Mouse (Mus musculus): ENCODE results near the gene Fancf.
A peak's percentile ranks its signal among the peaks of the same experiment; 100 is the strongest.

Gene Fancf

DNA sequence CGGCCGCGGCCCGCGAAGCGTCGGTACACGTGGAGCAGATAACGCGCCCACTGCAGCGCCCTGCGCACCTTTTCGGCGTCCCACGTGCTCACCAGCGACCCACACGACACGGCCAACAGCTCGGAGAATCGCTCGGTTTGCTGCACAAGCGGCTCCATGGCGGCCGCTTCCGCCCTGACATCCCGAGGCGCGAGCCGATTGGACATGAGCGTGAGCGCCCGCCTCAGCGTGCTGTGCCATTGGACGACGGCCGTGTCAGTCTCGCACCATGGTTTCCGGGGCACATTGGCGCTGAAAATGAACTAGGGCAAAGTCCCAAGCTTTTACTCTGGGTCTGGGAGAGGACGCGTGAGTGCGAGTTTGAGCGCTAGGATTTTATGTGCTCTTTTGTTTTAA is at the start of gene Fancf:
TSS of gene Fancf (minus strand) at position 171 of the 396 bp plus-strand sequence.
- DNase-seq (ENCODE audit: low spot score), result peak; percentile 96

GRCm38 (mm10) chr7:51899066-51899465 is 37.0 kb upstream of the Fancf start:
- DNase-seq (ENCODE audit: low spot score), result no peak

DNA sequence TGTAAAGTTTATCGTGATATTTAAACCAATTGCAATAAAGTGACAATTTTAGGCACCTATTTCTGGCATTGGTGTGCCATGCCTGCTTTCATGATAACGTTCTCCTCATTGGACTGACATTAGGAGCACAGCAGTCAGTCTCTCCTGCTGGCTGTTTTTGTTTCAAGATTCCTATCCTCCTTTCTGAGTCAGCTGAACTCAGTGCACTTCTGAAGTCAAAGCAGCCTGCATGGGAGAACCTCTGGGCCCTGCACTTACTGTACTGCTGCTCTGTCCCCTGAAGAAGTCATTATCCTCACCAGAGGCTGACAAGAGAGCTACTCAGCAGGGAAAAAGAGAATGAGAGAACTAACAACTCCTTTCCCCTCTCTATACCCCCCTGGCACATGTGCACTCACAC is 32.9 kb upstream of the Fancf start:
- no peak for DNase-seq (ENCODE audit: low spot score)

DNA sequence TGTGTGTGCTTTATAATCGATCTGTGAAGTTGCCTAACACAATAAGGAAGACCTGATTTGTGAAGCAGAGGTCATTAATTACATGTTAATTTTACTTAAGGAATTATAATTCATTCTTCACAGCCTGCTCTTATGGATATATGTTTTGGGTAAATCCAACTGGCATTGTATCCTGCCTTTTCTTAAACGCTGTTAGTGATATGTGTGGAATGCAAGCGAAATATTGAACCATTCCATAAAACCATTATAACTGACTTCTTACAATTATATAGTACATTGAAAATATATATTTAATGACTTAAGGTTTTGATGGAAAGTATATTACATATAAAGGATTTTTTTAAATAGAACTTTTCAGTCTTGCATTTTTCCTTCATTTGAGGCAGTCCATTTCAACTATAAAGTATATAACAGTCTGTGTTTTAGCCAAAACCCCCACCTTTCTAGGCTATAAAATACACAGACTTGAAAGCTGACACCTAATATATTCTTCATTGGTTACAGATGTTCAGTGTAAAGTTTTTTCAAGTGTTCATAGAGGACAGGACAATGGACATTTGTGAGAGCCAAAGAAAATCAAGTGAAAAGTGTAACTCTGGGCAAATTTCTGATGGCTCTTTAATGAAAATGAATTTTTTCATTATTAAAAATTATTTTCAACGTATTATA is 32.2 kb upstream of the Fancf start:
- DNase-seq (ENCODE audit: low spot score), result no peak

- no peak for DNase-seq (ENCODE audit: low spot score)
Observed at GRCm38 (mm10) chr7:51893008-51893407, 30.9 kb upstream of the Fancf start.

DNA sequence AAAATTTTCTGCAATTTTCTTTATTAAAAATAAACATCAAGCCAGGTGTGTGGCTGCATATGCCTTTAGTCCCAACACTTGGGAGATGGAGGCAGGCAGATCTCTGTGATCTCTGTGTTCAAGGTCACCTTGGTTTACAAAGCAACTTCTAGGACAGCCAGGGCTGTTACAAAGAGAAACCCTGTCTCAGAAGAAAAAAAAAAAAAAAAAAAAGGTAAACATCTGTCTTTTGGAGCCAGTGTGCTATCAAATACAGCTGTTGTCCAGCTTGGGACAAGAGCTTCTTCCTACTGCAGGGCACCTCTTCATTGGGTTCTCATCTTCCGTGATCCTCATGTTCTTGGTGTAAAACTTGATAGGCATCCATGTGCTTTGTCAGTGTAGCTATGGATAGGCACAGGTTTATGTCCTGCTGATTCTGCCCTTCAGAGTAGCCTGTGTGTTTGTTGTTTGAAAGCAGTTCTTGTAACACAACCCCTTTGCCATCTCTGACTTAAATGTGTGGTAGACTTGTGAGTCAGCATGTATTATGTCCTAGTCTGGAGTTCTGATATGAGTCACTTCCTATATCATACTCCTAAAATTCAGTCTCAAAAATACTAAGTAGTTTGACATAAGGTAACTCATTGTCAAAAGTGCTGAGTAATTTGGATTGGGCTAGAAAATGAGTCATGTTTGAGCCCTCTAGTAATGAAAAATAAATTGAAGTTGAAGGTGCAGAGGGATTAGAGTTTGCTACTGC is 30.3 kb upstream of the Fancf start:
- DNase-seq (ENCODE audit: low spot score), result no peak

DNA sequence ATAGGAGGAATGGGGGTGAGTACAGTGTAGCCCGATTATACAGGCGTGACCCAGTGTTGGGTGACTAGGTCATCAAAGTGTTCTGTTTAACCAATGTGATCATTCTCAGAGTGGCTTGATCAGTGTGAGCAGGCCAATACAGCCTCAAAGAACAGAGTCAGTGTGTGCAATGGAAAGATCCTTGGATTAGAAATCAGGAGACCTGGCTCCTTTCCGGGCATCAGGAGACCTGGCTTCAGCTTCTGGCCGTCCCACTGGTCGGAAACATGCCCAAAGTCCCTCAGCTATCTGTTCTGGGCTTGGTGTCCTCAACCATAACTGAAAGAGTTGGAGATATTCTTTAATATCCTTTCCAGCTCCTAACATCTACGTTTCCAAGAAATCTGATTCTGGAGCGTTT is 27.5 kb upstream of the Fancf start:
- no peak for DNase-seq (ENCODE audit: low spot score)

DNA sequence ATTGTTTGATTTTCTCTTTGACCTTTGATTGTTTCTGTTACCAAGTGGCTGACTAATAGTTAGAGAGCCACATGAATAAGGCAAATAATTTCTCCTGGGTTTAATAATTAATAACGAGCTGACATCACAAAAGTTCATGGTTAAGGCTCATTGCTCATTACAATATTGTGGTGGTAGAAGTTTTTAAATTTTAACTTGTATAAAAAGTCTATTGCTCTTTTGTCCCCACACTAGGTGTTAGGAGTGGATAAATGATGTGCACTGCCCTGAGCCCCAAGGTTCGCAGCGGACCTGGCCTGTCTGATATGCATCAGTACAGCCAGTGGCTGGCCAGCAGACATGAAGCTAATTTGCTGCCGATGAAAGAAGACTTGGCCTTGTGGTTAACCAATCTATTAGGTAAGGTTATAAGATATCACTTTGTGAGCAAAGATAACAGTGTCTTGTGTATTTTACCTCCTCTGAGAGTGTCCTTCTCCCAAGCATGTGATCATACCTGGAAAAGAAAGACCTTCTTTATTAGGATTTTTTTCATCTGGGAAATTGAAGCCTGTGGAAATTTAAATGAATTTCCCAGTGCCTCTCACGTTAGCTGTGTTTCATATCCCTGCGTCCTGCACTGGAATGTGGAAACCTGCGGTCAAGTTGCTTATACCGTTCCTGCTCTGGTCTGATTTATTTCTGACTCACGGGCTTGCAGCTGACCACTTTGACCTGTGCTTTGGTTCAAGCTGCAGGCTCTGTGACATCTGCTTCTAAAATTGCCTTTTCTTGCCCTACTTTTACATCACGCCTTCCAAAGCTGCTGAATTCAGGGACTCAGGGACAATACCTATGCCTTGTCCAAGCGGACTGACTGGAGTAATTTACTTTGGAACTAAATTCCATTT is 25.9 kb upstream of the Fancf start:
- no peak for DNase-seq (ENCODE audit: low spot score)

DNA sequence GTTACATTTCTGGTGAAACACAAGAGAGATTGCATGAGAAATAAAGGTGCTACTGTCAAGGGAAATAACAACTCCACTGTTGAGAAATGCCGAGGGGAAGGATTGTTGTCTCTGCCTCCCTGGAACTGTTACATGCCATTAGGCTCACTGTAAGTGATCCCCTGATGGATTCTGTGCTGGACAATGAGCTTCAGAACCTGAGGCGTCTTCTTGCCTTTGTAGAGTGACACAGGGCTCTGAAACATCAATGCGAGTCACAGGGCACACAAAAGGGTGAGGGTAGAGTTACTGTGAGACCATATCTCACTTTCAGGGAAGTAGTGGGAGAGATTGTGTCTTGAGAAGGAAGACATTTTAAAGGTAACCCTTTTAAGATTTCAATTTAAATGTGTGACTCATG is 23.3 kb upstream of the Fancf start:
- DNase-seq (ENCODE audit: low spot score), result no peak

DNA sequence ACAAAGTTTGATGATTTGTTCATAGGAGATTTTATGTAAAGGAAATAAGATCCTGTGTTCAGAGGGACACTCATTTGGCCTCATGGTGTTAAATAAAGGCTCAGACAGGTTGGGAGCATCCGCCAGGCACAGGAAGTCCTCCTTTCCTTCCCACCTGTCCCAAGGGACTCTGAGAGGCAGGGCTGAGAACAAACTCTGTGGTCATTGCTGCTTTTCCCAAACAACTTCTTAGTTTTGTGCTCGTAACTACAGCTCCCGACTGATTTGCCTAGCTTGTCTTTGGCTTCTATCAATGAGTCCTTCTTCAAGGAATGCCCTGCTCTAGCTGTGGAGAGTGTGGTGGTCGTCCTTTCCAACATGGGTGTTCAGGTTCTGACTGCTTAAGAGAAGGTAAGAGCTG is 18.1 kb upstream of the Fancf start:
- no peak for DNase-seq (ENCODE audit: low spot score)

- DNase-seq (ENCODE audit: low spot score), result peak; percentile 26
Observed at GRCm38 (mm10) chr7:51879136-51879723, 17.2 kb upstream of the Fancf start.

DNA sequence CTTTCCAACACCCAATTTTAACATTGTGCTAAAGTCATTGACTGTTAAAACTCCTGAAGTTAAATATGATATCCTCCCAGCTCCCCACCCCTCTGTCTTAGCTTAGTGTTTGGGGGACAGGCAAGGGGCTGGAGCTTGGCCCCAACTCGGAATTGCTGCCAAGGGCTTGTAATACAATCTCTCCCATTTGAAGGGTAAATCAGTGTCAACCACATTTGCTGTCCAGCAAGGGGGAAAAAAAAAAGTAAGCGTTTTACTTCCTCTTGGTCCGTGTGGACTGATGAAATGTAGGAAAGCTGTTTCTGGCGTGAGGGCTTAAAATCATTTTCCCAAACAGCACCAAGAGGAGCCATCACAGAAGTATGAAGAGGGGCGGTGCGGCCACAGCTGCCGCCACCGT is 16.7 kb upstream of the Fancf start:
- no peak for DNase-seq (ENCODE audit: low spot score)

- no peak for DNase-seq (ENCODE audit: low spot score)
Observed at GRCm38 (mm10) chr7:51876316-51876715, 14.2 kb upstream of the Fancf start.

GRCm38 (mm10) chr7:51872597-51872996 is 10.5 kb upstream of the Fancf start:
- DNase-seq (ENCODE audit: low spot score), result no peak

DNA sequence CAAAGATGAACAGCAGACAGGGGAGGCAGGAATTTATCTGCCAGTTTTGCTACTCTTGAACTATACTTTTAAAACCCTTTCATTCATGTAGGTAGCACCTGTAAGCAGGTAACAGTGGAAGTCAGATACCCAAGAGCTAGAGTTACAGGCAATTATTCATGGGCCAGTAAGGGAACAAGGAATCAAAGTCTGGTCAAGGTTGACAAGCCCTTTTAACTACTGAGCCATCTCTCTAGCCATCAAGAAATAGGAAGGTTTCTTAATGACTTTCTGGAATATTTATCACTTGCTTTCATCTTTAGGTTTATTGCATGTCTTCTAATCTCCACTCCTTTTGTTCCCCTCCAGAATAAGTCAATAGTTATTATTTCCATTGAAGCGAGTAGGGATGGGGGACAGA is 10.0 kb upstream of the Fancf start:
- DNase-seq (ENCODE audit: low spot score), result no peak

- DNase-seq (ENCODE audit: low spot score), result no peak
Observed at GRCm38 (mm10) chr7:51867983-51868382, 5.9 kb upstream of the Fancf start.

DNA sequence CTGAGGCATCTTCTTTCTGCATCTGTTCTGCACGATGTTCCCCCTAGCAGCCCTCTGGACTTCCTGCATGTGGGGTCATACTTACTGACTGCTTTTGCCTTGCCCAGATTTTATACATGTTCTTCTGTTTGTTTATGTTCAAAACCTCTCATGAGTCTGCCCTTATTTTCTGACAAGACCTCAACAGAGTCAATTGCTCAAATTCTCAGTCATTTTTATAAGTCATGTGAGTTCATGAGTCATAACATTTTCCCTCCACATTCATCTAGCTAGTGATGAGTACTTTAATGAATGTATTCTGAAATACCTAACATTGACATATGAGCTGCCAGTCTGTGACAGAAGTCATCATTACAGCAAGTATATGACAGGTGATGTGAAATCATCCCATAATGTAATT is 3.3 kb upstream of the Fancf start:
- DNase-seq (ENCODE audit: low spot score), result no peak

DNA sequence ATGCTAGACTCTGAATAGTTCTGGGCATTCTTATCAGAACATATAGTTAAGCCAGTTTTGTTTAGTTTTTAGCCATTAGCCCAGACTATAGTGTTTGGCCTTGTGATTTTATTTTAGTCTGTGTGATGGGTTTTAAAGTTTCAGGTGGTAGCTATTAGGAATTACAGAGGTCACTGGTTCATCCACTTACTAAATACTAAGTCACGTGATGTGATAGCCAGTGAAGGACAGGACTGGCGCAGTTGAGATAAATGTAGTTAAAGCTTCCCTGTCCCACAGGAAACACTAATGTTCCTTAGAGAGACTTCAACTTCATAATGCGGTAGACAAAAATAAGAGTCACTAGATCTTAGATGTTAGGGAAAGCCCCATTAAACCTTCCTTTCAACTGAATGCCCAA is 775 bp upstream of the Fancf start:
- peak; percentile 16 for DNase-seq (ENCODE audit: low spot score)

DNA sequence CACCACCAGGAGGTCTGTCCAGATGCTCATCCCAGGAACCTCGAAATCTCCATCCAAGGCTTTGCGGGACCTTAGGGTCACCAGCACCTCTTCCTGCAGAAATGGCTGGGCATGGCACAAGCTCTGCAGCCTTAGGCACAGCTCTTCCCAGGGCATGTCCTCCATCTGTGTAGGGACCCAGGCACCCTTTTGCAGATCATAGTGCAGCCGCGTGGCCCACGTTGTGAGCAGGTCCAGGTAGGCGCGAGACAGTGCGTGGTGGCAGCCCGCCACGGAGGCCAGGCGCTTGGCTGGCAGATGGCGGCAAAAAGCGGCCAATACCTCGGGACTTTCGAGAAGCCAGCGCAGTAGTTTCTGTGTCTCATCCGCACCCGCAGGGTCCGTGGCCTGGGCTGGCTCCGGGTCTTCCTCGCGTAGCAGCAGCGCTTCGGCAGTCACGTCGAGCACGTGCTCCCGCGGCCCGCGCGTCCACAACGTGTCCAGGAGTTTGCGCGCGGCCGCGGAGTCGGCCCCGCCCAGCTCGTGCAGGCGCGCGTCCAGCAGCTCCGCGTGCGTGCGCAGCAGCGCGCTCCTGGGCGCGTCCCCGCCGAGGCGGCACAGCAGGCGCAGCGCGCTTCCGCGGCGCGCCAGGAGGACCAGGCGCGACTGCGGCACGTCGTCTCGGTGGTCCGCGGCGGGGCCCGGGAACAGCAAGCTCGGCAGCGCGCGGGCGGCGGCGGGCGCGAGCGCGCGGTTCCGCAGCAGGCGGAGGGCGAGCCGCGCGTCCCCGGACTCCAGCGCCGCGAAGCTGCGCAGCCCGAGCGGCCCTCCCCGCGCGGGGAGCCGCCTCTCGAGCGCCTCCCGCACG is 594 bp downstream of the Fancf start, which contains the start of gene Gas2:
TSS of gene Gas2 (plus strand) at position 766 of the 847 bp plus-strand sequence.
- peak; percentile 85 for DNase-seq (ENCODE audit: low spot score)

DNA sequence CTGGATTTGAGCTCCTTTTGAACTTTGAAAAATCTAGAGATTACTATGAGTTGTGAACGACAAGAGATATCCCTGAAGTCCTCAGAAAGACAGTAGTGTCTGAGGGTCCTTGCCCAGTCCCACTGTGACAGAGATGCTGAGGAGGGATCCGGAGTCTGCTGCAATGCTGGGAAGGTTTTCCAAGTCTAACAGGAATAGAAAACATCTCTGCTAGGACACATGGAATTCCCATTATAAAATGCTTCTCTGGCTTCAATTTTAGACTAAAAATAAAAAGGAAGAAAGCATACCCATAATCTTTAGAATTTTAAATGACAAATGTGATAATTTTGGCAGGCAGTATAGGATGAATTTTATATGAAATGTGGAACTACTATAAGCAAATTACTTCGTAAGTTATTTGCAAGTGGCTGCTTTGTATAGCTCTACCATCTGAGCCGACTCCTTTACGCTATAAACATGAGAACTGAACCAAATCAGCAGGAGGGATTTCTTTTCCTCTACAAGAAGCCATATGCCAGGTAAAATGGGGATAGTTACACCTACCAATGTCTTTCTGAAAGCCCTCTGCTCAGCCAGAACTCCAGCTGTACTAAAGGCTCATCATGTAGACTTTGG is 10.1 kb downstream of the Fancf start:
- no peak for DNase-seq (ENCODE audit: low spot score)

GRCm38 (mm10) chr7:51850877-51851276 is 11.2 kb downstream of the Fancf start:
- DNase-seq (ENCODE audit: low spot score), result no peak
